Mouse (Mus musculus) liver, postnatal 0 days (tissue): ENCODE results near the gene Dach1.

ENCODE experiments used
- CTCF ChIP-seq: sonication (generic); IDR thresholded peaks from 2 replicates; pipeline ENCODE4 v1.5.1; 2016; ENCODE audit warnings: antibody characterized with exemption, low read depth
- EP300 ChIP-seq: IDR thresholded peaks from 2 replicates; pipeline ENCODE4 v1.6.1; 2016; ENCODE audit warnings: antibody characterized with exemption, low read depth, mild to moderate bottlenecking

DNA sequence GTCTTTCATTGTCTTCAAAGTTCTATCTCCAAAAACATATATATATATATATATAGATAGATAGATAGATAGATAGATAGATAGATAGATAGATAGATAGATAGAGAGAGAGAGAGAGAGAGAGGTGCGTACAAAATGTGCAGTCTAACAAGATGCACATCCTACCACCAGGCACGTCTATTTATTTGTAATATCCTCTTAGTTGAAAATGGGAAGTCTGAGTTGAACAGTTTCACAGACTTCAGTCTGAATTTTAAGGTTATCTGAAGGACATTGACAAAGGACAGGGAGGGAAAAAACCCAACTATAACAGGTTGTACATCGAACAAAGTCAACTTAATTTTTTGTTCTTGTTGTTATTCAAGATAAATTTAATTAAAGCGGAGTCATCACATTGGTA is 82.8 kb downstream of the Dach1 start:
- no peak for TF ChIP-seq CTCF
- TF ChIP-seq EP300 = no peak
